Mouse (Mus musculus): ENCODE measurements around the gene Rps21. TPM values are rescaled to one million over a fixed set of nuclear protein-coding genes. Genes with fewer than 3 reads are reported as not detected.

Gene Rps21
- polyA plus RNA-seq, 1 experiment = 2,462 TPM

GRCm38 (mm10) chr2:180276851-180277259 is 19.7 kb downstream of the Rps21 start:
- TF ChIP-seq POLR2A (IDR thresholded peaks at IDR 0.05; ENCODE audit: extremely low read depth, insufficient read depth, low read length) = no peak
- no peak for TF ChIP-seq CTCF (IDR thresholded peaks at IDR 0.05; ENCODE audit: extremely low read depth, insufficient read depth, low read length)
- H3K4me3 ChIP-seq (ENCODE audit: insufficient read depth, low read length) = no peak overlapping the region
- no peak overlapping the region for H3K27ac ChIP-seq (ENCODE audit: insufficient read depth, low read length)
- peaks cover 3% of the 10 kb centered on the region; the same call in 1 of the 2 replicates for H3K4me1 ChIP-seq (ENCODE audit: control insufficient read depth, insufficient read depth, low read length)

- no peak overlapping the region for H3K4me3 ChIP-seq (ENCODE audit: insufficient read depth, low read length)
- H3K27ac ChIP-seq (ENCODE audit: insufficient read depth, low read length) = no peak overlapping the region
- no peak for TF ChIP-seq CTCF (IDR thresholded peaks at IDR 0.05; ENCODE audit: extremely low read depth, insufficient read depth, low read length)
- no peak for TF ChIP-seq POLR2A (IDR thresholded peaks at IDR 0.05; ENCODE audit: extremely low read depth, insufficient read depth, low read length)
Observed at GRCm38 (mm10) chr2:180277773-180278320, 20.7 kb downstream of the Rps21 start.

GRCm38 (mm10) chr2:180279321-180279720 is 22.1 kb downstream of the Rps21 start:
- Histone ChIP-seq H3K4me3 (ENCODE audit: insufficient read depth, low read length) (no peak overlapping the region), H3K27ac (ENCODE audit: insufficient read depth, low read length) (no peak overlapping the region), H3K4me1 (ENCODE audit: control insufficient read depth, insufficient read depth, low read length) (no peaks in the 10 kb centered on the region)
- TF ChIP-seq CTCF (IDR thresholded peaks at IDR 0.05; ENCODE audit: extremely low read depth, insufficient read depth, low read length) = no peak
- TF ChIP-seq POLR2A (IDR thresholded peaks at IDR 0.05; ENCODE audit: extremely low read depth, insufficient read depth, low read length) = no peak

More at GRCm38 (mm10) chr2:180277773-180278320, 20.7 kb downstream of the Rps21 start:
- no peaks in the 10 kb centered on the region for H3K4me1 ChIP-seq (ENCODE audit: control insufficient read depth, insufficient read depth, low read length)

DNA sequence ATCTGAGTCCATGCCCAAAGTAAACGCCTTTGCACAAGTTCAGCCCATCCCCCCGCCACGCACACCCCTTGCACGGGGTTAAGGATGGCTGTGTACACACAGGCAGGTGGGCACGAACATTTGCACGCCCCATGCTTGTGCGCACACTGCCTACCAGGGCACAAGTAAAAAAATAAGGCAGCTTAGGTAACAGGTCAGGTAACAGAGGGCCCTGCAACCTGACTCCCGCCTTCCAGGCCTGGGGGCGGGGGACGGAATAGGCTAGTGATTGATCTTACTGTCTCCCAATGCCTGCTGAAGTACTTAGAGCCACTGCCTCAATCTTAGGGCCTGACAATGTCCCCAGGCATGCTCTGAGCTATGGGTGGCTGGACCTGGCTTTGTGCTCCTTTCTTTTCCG is 31.8 kb downstream of the Rps21 start:
- H3K4me3 ChIP-seq (ENCODE audit: insufficient read depth, low read length) = no peak overlapping the region
- H3K4me1 ChIP-seq (ENCODE audit: control insufficient read depth, insufficient read depth, low read length) = no peaks in the 10 kb centered on the region
- no peak for TF ChIP-seq POLR2A (IDR thresholded peaks at IDR 0.05; ENCODE audit: extremely low read depth, insufficient read depth, low read length)
- no peak for TF ChIP-seq CTCF (IDR thresholded peaks at IDR 0.05; ENCODE audit: extremely low read depth, insufficient read depth, low read length)
- H3K27ac ChIP-seq (ENCODE audit: insufficient read depth, low read length) = no peak overlapping the region

DNA sequence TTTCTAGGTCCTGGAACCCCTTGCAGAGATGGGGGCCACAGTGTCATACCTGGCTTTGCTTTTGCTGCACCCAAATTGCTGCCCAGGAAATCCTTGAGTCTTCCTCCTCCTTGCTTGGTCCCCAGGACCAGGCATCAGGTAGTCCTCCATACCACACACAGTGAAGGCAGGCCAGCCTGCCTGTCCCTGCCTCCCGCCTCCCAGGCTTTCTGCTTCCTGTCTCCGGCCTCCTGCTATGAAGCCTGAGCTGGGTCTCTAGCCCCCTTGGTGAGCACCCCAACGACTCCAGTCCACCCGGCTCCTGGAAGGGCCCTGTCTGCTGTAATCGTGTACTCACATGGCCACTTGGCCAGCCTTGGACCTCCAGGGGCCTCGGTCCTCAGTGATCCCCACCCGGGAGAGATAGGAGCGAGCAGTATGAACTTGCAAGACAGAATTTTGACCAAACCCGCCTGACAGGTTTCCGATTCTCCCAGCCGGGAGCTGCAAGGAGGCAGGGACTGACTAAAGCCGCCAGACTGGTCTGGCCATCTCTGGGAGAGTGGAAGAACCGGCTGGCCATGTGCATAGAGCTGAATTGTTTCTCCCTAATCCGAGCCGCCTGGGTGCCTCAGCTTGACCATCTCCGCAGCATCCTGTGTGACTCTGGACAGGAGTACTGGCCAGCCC is 32.4 kb downstream of the Rps21 start, which contains the start of gene Rbbp8nl:
Gene Rbbp8nl (minus strand): TSS at position 440 of the 669 bp plus-strand sequence.
- TF ChIP-seq CTCF (IDR thresholded peaks at IDR 0.05; ENCODE audit: extremely low read depth, insufficient read depth, low read length) = no peak
- TF ChIP-seq POLR2A (IDR thresholded peaks at IDR 0.05; ENCODE audit: extremely low read depth, insufficient read depth, low read length) = no peak
- H3K27ac ChIP-seq (ENCODE audit: insufficient read depth, low read length) = no peak within 1 kb of the TSS
- H3K4me1 ChIP-seq (ENCODE audit: control insufficient read depth, insufficient read depth, low read length) = no peaks in the 10 kb centered on the region
- no peak within 1 kb of the TSS for H3K4me3 ChIP-seq (ENCODE audit: insufficient read depth, low read length)

GRCm38 (mm10) chr2:180290503-180290902 is 33.3 kb downstream of the Rps21 start:
- Histone ChIP-seq H3K4me1 (ENCODE audit: control insufficient read depth, insufficient read depth, low read length) (no peaks in the 10 kb centered on the region), H3K27ac (ENCODE audit: insufficient read depth, low read length) (no peak overlapping the region), H3K4me3 (ENCODE audit: insufficient read depth, low read length) (no peak overlapping the region)
- no peak for TF ChIP-seq CTCF (IDR thresholded peaks at IDR 0.05; ENCODE audit: extremely low read depth, insufficient read depth, low read length)
- TF ChIP-seq POLR2A (IDR thresholded peaks at IDR 0.05; ENCODE audit: extremely low read depth, insufficient read depth, low read length) = no peak

DNA sequence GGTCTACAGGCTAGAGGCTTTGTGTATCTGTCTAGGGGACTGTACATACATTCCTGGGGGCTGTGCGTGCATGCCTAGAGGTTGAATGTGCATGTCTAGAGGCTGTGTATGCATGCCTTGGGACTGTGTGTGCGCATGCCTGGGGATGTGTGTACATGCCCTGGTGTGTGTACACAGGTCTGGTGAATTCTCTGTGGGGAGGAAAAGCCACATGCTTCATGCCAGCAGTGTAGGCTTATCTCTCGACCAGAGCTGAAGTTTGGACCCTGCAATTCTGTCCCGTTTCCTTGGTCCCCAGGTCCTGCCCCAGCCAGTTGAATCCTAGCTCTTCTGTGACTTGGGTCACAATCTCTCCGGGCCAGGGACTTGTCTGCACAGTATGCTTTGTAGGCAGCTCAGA is 34.4 kb downstream of the Rps21 start:
- Histone ChIP-seq H3K4me3 (ENCODE audit: insufficient read depth, low read length) (no peak overlapping the region), H3K4me1 (ENCODE audit: control insufficient read depth, insufficient read depth, low read length) (no peaks in the 10 kb centered on the region), H3K27ac (ENCODE audit: insufficient read depth, low read length) (no peak overlapping the region)
- TF ChIP-seq CTCF (IDR thresholded peaks at IDR 0.05; ENCODE audit: extremely low read depth, insufficient read depth, low read length) = no peak
- TF ChIP-seq POLR2A (IDR thresholded peaks at IDR 0.05; ENCODE audit: extremely low read depth, insufficient read depth, low read length) = no peak

DNA sequence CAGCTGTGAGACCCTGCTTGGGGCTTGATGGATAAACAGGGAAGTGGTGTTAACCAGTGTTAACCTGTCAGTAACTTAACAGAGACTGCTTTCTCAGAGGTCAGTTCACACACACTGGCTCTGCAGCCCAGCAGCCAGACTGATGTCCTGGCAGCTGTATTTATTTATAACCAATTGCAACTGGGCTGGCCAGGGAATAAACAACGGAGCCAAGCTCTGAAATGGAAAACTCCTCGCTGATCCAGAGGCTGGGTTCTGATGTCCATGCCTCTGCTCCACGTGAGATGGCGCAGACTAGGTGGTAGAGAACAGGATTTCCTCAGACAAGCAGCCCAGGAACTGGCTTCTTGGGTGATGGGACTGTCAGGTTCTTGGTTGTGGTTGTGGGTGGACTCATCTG is 34.8 kb downstream of the Rps21 start:
- H3K4me3 ChIP-seq (ENCODE audit: insufficient read depth, low read length) = no peak overlapping the region
- H3K27ac ChIP-seq (ENCODE audit: insufficient read depth, low read length) = no peak overlapping the region
- no peaks in the 10 kb centered on the region for H3K4me1 ChIP-seq (ENCODE audit: control insufficient read depth, insufficient read depth, low read length)
- TF ChIP-seq POLR2A (IDR thresholded peaks at IDR 0.05; ENCODE audit: extremely low read depth, insufficient read depth, low read length) (no peak), CTCF (IDR thresholded peaks at IDR 0.05; ENCODE audit: extremely low read depth, insufficient read depth, low read length) (no peak)

GRCm38 (mm10) chr2:180292906-180293305 is 35.7 kb downstream of the Rps21 start:
- no peaks in the 10 kb centered on the region for H3K4me1 ChIP-seq (ENCODE audit: control insufficient read depth, insufficient read depth, low read length)
- H3K27ac ChIP-seq (ENCODE audit: insufficient read depth, low read length) = no peak overlapping the region
- TF ChIP-seq POLR2A (IDR thresholded peaks at IDR 0.05; ENCODE audit: extremely low read depth, insufficient read depth, low read length) = no peak
- no peak for TF ChIP-seq CTCF (IDR thresholded peaks at IDR 0.05; ENCODE audit: extremely low read depth, insufficient read depth, low read length)
- H3K4me3 ChIP-seq (ENCODE audit: insufficient read depth, low read length) = no peak overlapping the region

- no peaks in the 10 kb centered on the region for H3K4me1 ChIP-seq (ENCODE audit: control insufficient read depth, insufficient read depth, low read length)
- no peak overlapping the region for H3K27ac ChIP-seq (ENCODE audit: insufficient read depth, low read length)
- H3K4me3 ChIP-seq (ENCODE audit: insufficient read depth, low read length) = no peak overlapping the region
- TF ChIP-seq POLR2A (IDR thresholded peaks at IDR 0.05; ENCODE audit: extremely low read depth, insufficient read depth, low read length) (no peak), CTCF (IDR thresholded peaks at IDR 0.05; ENCODE audit: extremely low read depth, insufficient read depth, low read length) (no peak)
Observed at GRCm38 (mm10) chr2:180300252-180300651, 43.1 kb downstream of the Rps21 start.
